Comparison of ENCODE assay signal across 19 mouse cellular contexts in the genomic region with DNA sequence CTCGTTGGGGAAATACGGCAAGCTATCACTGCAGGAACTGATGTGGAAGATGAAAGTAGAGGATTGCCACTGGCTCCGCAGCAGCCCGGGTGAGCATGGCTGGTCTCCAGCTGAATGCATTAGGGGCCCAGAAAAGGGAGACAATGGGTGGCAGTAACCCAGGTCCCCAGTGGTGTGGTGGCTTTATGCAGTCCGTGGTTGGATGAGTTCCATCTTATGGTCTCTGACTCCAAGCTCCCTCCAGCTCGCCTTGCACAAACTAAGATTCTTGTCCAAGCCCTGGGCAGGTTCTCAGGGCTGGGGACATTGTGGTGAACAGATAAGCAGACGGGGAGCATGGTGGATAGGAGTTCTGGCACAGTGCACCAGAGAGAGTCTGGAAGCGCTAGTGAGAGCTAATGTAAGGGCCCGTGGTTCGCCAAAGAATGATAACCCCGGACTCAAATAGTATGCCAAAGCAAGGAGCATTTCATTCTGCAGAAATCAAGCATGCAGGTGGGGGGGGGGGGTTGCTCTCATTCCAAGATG. TPM values are rescaled to one million over a fixed set of nuclear protein-coding genes. Genes with fewer than 3 reads are reported as not detected.
DNase-seq lines count a peak whose midpoint lies in the region; ATAC-seq and TF ChIP-seq lines count a peak whose summit lies in the region.
"Had no signal": no experiment of that assay in that cellular context is flagged by ENCODE, and none has a peak within 500 bp of the region (broad histone marks: within the 10 kb centered on the region; RNA-seq: fewer than 3 reads in every experiment).

No protein-coding gene starts in this region.

- no peak for TF ChIP-seq CTCF in hindbrain, postnatal 0 days (IDR thresholded peaks at IDR 0.05; ENCODE audit: low read depth)

- peaks cover 10% of the 10 kb centered on the region for H3K4me1 ChIP-seq in forebrain, embryonic 14.5 days (ENCODE audit: control insufficient read depth, insufficient read depth, low read length)
- H3K4me1 ChIP-seq in forebrain, embryonic 12.5 days = peaks cover 29% of the 10 kb centered on the region
- H3K4me1 ChIP-seq in limb, embryonic 13.5 days = peaks cover 33% of the 10 kb centered on the region
- H3K4me1 ChIP-seq in limb, embryonic 10.5 days = peaks cover 27% of the 10 kb centered on the region
- peaks cover 12% of the 10 kb centered on the region; the same call in 1 of the 2 replicates for H3K4me1 ChIP-seq in hindbrain, postnatal 0 days (ENCODE audit: insufficient read depth, low read length)

- no peaks in the 10 kb centered on the region for H3K27me3 ChIP-seq in forebrain, embryonic 14.5 days (replicated peaks; ENCODE audit: control insufficient read depth, insufficient read depth, low read length)
- 0 out of 2 replicates have a peak, but pooled peaks cover 3% of the 10 kb centered on the region for H3K27me3 ChIP-seq in forebrain, embryonic 12.5 days
- no peaks in the 10 kb centered on the region for H3K27me3 ChIP-seq in limb, embryonic 13.5 days
- no peaks in the 10 kb centered on the region for H3K27me3 ChIP-seq in limb, embryonic 10.5 days (ENCODE audit: low read depth, poor library complexity, severe bottlenecking)
- no peaks in the 10 kb centered on the region for H3K27me3 ChIP-seq in hindbrain, postnatal 0 days (ENCODE audit: insufficient read depth, low read length)
- H3K27me3 ChIP-seq: limb, embryonic 15.5 days; lung, embryonic 15.5 days had no signal

- peaks cover 5% of the 10 kb centered on the region; the same call in 1 of the 2 replicates for H3K36me3 ChIP-seq in forebrain, embryonic 14.5 days (ENCODE audit: control insufficient read depth, insufficient read depth, low read length)
- 0 out of 2 replicates have a peak, but pooled peaks cover 4% of the 10 kb centered on the region for H3K36me3 ChIP-seq in forebrain, embryonic 12.5 days (replicated peaks)
- peaks cover 25% of the 10 kb centered on the region for H3K36me3 ChIP-seq in limb, embryonic 13.5 days
- peaks cover 37% of the 10 kb centered on the region for H3K36me3 ChIP-seq in limb, embryonic 10.5 days
- no peaks in the 10 kb centered on the region for H3K36me3 ChIP-seq in hindbrain, postnatal 0 days (ENCODE audit: insufficient read depth, low read length)
- H3K36me3 ChIP-seq: lung, embryonic 15.5 days had no signal

- H3K9me3 ChIP-seq in forebrain, embryonic 14.5 days (replicated peaks; ENCODE audit: control insufficient read depth, low read length) = no peaks in the 10 kb centered on the region
- no peaks in the 10 kb centered on the region for H3K9me3 ChIP-seq in forebrain, embryonic 12.5 days
- H3K9me3 ChIP-seq in limb, embryonic 13.5 days = no peaks in the 10 kb centered on the region
- no peaks in the 10 kb centered on the region for H3K9me3 ChIP-seq in limb, embryonic 10.5 days (replicated peaks)
- H3K9me3 ChIP-seq in hindbrain, postnatal 0 days (ENCODE audit: low read length) = no peaks in the 10 kb centered on the region
- H3K9me3 ChIP-seq: limb, embryonic 15.5 days; lung, embryonic 15.5 days had no signal

- ATAC-seq in forebrain, embryonic 14.5 days = no peak
- no peak for ATAC-seq in forebrain, embryonic 12.5 days (ENCODE audit: low FRiP score)
- no peak for ATAC-seq in limb, embryonic 13.5 days (ENCODE audit: low FRiP score, low read depth)
- peak; percentile 34 for ATAC-seq in hindbrain, postnatal 0 days
- ATAC-seq: inflammation-experienced regulatory T-cells, adult 6 months had no signal

- H3K27ac ChIP-seq in forebrain, embryonic 14.5 days (ENCODE audit: low read depth, low read length) = no peak overlapping the region
- H3K27ac ChIP-seq in forebrain, embryonic 12.5 days = no peak overlapping the region
- no peak overlapping the region for H3K27ac ChIP-seq in limb, embryonic 13.5 days
- H3K27ac ChIP-seq in limb, embryonic 10.5 days = no peak overlapping the region
- H3K27ac ChIP-seq in hindbrain, postnatal 0 days = no peak overlapping the region
- H3K27ac ChIP-seq: limb, embryonic 15.5 days; lung, embryonic 15.5 days had no signal

- peak; percentile 2 for DNase-seq in forebrain, embryonic 14.5 days (ENCODE audit: low spot score)
- DNase-seq in limb, embryonic 10.5 days (ENCODE audit: low spot score) = no peak
- peak; percentile 39 for DNase-seq in MEL-GATA-1-ER (ENCODE audit: extremely low read depth, low read depth)
- DNase-seq in hindbrain, postnatal 0 days (ENCODE audit: low spot score) = peak; percentile 47
- no peak for DNase-seq in heart, adult 9 months (ENCODE audit: low spot score in 2 of 2)
- DNase-seq in spleen, postnatal 4 days (ENCODE audit: low spot score in 2 of 2) = no peak
- DNase-seq: adrenal gland, adult 2 months; cerebellum, adult 9-10 months; heart, adult 11 months; kidney, postnatal 10 days had no signal

- WGBS in forebrain, embryonic 14.5 days = 76% methylated on average over 11 of the region's 11 CpGs
- WGBS in forebrain, embryonic 12.5 days = 90% methylated on average over 11 of the region's 11 CpGs
- 91% methylated on average over 11 of the region's 11 CpGs for WGBS in limb, embryonic 13.5 days
- WGBS in limb, embryonic 10.5 days = 90% methylated on average over 11 of the region's 11 CpGs
- WGBS in hindbrain, postnatal 0 days = 42% methylated on average over 11 of the region's 11 CpGs

- H3K9ac ChIP-seq in forebrain, embryonic 14.5 days (ENCODE audit: low read length) = no peak overlapping the region
- no peak overlapping the region for H3K9ac ChIP-seq in forebrain, embryonic 12.5 days
- H3K9ac ChIP-seq in limb, embryonic 13.5 days = no peak overlapping the region
- no peak overlapping the region for H3K9ac ChIP-seq in hindbrain, postnatal 0 days (replicated peaks; ENCODE audit: low read length)
- H3K9ac ChIP-seq: limb, embryonic 15.5 days; lung, embryonic 15.5 days had no signal

- H3K4me2 ChIP-seq in forebrain, embryonic 14.5 days (ENCODE audit: low read length) = no peak overlapping the region; the same call in 1 of the 2 replicates
- H3K4me2 ChIP-seq in forebrain, embryonic 12.5 days = no peak overlapping the region
- peak overlapping the region; percentile 25; the same call in 1 of the 2 replicates for H3K4me2 ChIP-seq in limb, embryonic 13.5 days (replicated peaks)
- peak overlapping the region; percentile 4; the same call in 1 of the 2 replicates for H3K4me2 ChIP-seq in hindbrain, postnatal 0 days (ENCODE audit: low read depth, low read length)
- H3K4me2 ChIP-seq: limb, embryonic 15.5 days; lung, embryonic 15.5 days had no signal

- no peak overlapping the region for H3K4me3 ChIP-seq in forebrain, embryonic 14.5 days (ENCODE audit: low read depth, low read length)
- no peak overlapping the region for H3K4me3 ChIP-seq in forebrain, embryonic 12.5 days (replicated peaks)
- H3K4me3 ChIP-seq in limb, embryonic 13.5 days = no peak overlapping the region
- H3K4me3 ChIP-seq in limb, embryonic 10.5 days = no peak overlapping the region
- H3K4me3 ChIP-seq in hindbrain, postnatal 0 days (ENCODE audit: low read length) = no peak overlapping the region
- H3K4me3 ChIP-seq: limb, embryonic 15.5 days; lung, embryonic 15.5 days had no signal

RNA-seq across cellular contexts. Expression of a gene that starts 1.9 kb away (rescaled TPM):
- 1.8 and 3.1 TPM in 2 replicates for polyA plus RNA-seq in forebrain, embryonic 14.5 days (2014; fragmentation: Nextera tagmentation; extraction: Ambion mirVana)
- polyA plus RNA-seq in forebrain, embryonic 12.5 days (2016; fragmentation: Nextera tagmentation; extraction: Ambion mirVana) = 6.9 and 8.0 TPM in 2 replicates
- 9.5 and 10.6 TPM in 2 replicates for polyA plus RNA-seq in limb, embryonic 13.5 days (2015; fragmentation: Nextera tagmentation; extraction: Ambion mirVana)
- 10.4 and 12.9 TPM in 2 replicates for polyA plus RNA-seq in limb, embryonic 10.5 days (2016; fragmentation: Nextera tagmentation; extraction: Ambion mirVana)
- total RNA-seq in hindbrain, postnatal 0 days (2014; rRNA removed) = 5.6 and 8.0 TPM in 2 replicates
- polyA plus RNA-seq in hindbrain, postnatal 0 days (2015; fragmentation: Nextera tagmentation; extraction: Ambion mirVana) = 2.6 and 2.7 TPM in 2 replicates

RNA-seq across cellular contexts. Expression of a gene that starts 24.8 kb away (rescaled TPM):
- 119 and 126 TPM in 2 replicates for polyA plus RNA-seq in forebrain, embryonic 14.5 days (2014; fragmentation: Nextera tagmentation; extraction: Ambion mirVana)
- 103 and 108 TPM in 2 replicates for polyA plus RNA-seq in forebrain, embryonic 12.5 days (2016; fragmentation: Nextera tagmentation; extraction: Ambion mirVana)
- 132 and 133 TPM in 2 replicates for polyA plus RNA-seq in limb, embryonic 13.5 days (2015; fragmentation: Nextera tagmentation; extraction: Ambion mirVana)
- polyA plus RNA-seq in limb, embryonic 10.5 days (2016; fragmentation: Nextera tagmentation; extraction: Ambion mirVana) = 111 and 112 TPM in 2 replicates
- 130 and 150 TPM in 2 replicates for total RNA-seq in hindbrain, postnatal 0 days (2014; rRNA removed)
- 127 and 131 TPM in 2 replicates for polyA plus RNA-seq in hindbrain, postnatal 0 days (2015; fragmentation: Nextera tagmentation; extraction: Ambion mirVana)

RNA-seq across cellular contexts. Expression of a gene that starts 49.2 kb away (rescaled TPM):
- not detected in 2 replicates for polyA plus RNA-seq in forebrain, embryonic 14.5 days (2014; fragmentation: Nextera tagmentation; extraction: Ambion mirVana)
- polyA plus RNA-seq in forebrain, embryonic 12.5 days (2016; fragmentation: Nextera tagmentation; extraction: Ambion mirVana) = not detected in 2 replicates
- not detected in 2 replicates for polyA plus RNA-seq in limb, embryonic 13.5 days (2015; fragmentation: Nextera tagmentation; extraction: Ambion mirVana)
- not detected in 2 replicates for polyA plus RNA-seq in limb, embryonic 10.5 days (2016; fragmentation: Nextera tagmentation; extraction: Ambion mirVana)
- not detected in 2 replicates for total RNA-seq in hindbrain, postnatal 0 days (2014; rRNA removed)
- polyA plus RNA-seq in hindbrain, postnatal 0 days (2015; fragmentation: Nextera tagmentation; extraction: Ambion mirVana) = not detected in 2 replicates
- total RNA-seq: adrenal gland, adult 2 months; layer of hippocampus, adult 8-10 months; left cerebral cortex, adult 8-10 months; megakaryocyte, adult 5-6 weeks had no signal
- polyA plus RNA-seq: adrenal gland, adult 2 months; heart, postnatal 0 days; inflammation-experienced regulatory T-cells, adult 6 months; lung, embryonic 15.5 days had no signal

Comparison
In these comparisons a context has a peak if more than half of its experiments do, and no peak if none do; other contexts are left out.
1. DNase-seq: peak in forebrain, embryonic 14.5 days (single experiment), MEL-GATA-1-ER (single experiment) and hindbrain, postnatal 0 days (single experiment); none in limb, embryonic 10.5 days (single experiment), heart, adult 9 months (0 of 2) and spleen, postnatal 4 days (0 of 2).
2. H3K4me2 ChIP-seq: peak in limb, embryonic 13.5 days (single experiment) and hindbrain, postnatal 0 days (single experiment); none in forebrain, embryonic 14.5 days (single experiment) and forebrain, embryonic 12.5 days (single experiment).